Mouse (Mus musculus) forebrain, embryonic 16.5 days (tissue): ENCODE measurements around the gene Prdm11. TPM values are rescaled to one million over a fixed set of nuclear protein-coding genes. Genes with fewer than 3 reads are reported as not detected.

Source experiments
- ATAC-seq: fragments of 200-750 bp; cut with Nextera tagmentation; 2 replicates; pipeline ENCODE4 v1.8.0; 2017; ENCODE audit warnings: mild to moderate bottlenecking, moderate library complexity
- H3K27ac ChIP-seq: fragments of 300-500 bp; sonication (generic); 2 replicates; pipeline ENCODE4 v1.5.1; 2014; ENCODE audit warnings: low read length, control low read depth
- H3K27me3 ChIP-seq: fragments of 300-500 bp; sonication (generic); replicated peaks from 2 replicates; pipeline ENCODE4 v1.6.1; 2014; ENCODE audit warnings: low read length; ENCODE audit not compliant: control insufficient read depth, insufficient read depth
- H3K36me3 ChIP-seq: fragments of 300-500 bp; sonication (generic); 2 replicates; pipeline ENCODE4 v1.6.1; 2014; ENCODE audit not compliant: control insufficient read depth, insufficient read depth
- H3K4me1 ChIP-seq: fragments of 300-500 bp; sonication (generic); replicated peaks from 2 replicates; pipeline ENCODE4 v1.6.1; 2014; ENCODE audit warnings: low read length; ENCODE audit not compliant: control insufficient read depth, insufficient read depth
- H3K4me2 ChIP-seq: fragments of 300-500 bp; sonication (generic); 2 replicates; pipeline ENCODE4 v1.6.1; 2014; ENCODE audit warnings: mild to moderate bottlenecking, low read length, control low read depth
- H3K4me3 ChIP-seq: fragments of 300-500 bp; sonication (generic); replicated peaks from 2 replicates; pipeline ENCODE4 v1.5.1; 2014; ENCODE audit warnings: mild to moderate bottlenecking, low read length, control low read depth
- H3K9ac ChIP-seq: fragments of 300-500 bp; sonication (generic); replicated peaks from 2 replicates; pipeline ENCODE4 v1.6.1; 2014; ENCODE audit warnings: low read depth, low read length, control low read depth
- H3K9me3 ChIP-seq: fragments of 300-500 bp; sonication (generic); 2 replicates; pipeline ENCODE4 v1.6.1; 2016; ENCODE audit warnings: low read length; ENCODE audit not compliant: control insufficient read depth
- WGBS: fragments of 180-500 bp; shearing (Covaris S2); extraction: QIAGEN DNeasy Blood & Tissue Kit; methylation state at CpG from one replicate; pipeline ENCODE4 v1.1.7; 2014; 5-methylcytosine and 5-hydroxymethylcytosine counted together
- polyA plus RNA-seq: library from polyadenylated mRNA; unstranded; fragments of >200 nt; fragmentation: Nextera tagmentation; extraction: Ambion mirVana; gene quantifications from 2 replicates; pipeline ENCODE4 v1.2.1, GENCODE M21; 2015

Prdm11 gene
- polyA plus RNA-seq, 1 experiment from 2014 or later: 2.4 TPM

DNA sequence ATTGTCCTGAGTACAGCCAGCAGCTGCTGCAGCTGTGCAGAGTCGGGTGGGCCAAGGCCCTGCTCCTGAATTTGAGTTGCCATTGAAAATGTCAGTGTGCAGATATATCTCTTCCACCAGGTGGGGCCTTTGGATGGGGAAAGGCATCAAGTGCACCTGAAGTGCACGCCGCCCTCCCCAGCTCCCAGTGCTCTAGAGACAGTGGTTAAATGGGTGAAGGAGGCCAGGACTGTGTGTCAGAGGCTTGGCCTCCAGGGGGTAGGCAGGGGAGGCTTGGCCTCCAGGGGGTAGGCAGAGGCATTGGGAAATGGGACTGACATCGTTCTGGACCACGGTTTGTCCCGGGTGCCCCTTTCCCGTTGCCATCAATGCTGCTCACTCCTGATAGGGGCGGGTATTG lies 79.7 kb downstream of the Prdm11 start:
- Histone ChIP-seq H3K4me3 (no peak overlapping the region), H3K27me3 (no peaks in the 10 kb centered on the region), H3K4me2 (no peak overlapping the region), H3K9ac (no peak overlapping the region), H3K9me3 (no peaks in the 10 kb centered on the region), H3K27ac (no peak overlapping the region), H3K36me3 (no peaks in the 10 kb centered on the region), H3K4me1 (peaks cover 6% of the 10 kb centered on the region)
- WGBS: 56% methylated on average over 8 of the region's 8 CpGs
- ATAC-seq: no peak

- Histone ChIP-seq H3K27ac (no peak overlapping the region), H3K27me3 (no peaks in the 10 kb centered on the region), H3K9ac (no peak overlapping the region), H3K4me1 (peaks cover 6% of the 10 kb centered on the region), H3K36me3 (no peaks in the 10 kb centered on the region), H3K4me2 (no peak overlapping the region), H3K4me3 (no peak overlapping the region), H3K9me3 (no peaks in the 10 kb centered on the region)
- ATAC-seq: no peak
- WGBS: 95% methylated on average over 1 of the region's 1 CpGs
Observed at GRCm38 (mm10) chr2:92964345-92964744, 81.6 kb downstream of the Prdm11 start.

GRCm38 (mm10) chr2:92958640-92959039 lies 87.3 kb downstream of the Prdm11 start:
- Histone ChIP-seq H3K4me1 (no peaks in the 10 kb centered on the region), H3K27ac (no peak overlapping the region), H3K9ac (no peak overlapping the region), H3K4me2 (no peak overlapping the region), H3K4me3 (no peak overlapping the region), H3K36me3 (no peaks in the 10 kb centered on the region), H3K27me3 (no peaks in the 10 kb centered on the region), H3K9me3 (no peaks in the 10 kb centered on the region)
- ATAC-seq: no peak
- WGBS: 44% methylated on average over 4 of the region's 4 CpGs

- Histone ChIP-seq H3K27me3 (no peaks in the 10 kb centered on the region), H3K9me3 (no peaks in the 10 kb centered on the region), H3K4me3 (no peak overlapping the region), H3K4me1 (no peaks in the 10 kb centered on the region), H3K36me3 (no peaks in the 10 kb centered on the region), H3K4me2 (no peak overlapping the region), H3K27ac (no peak overlapping the region), H3K9ac (no peak overlapping the region)
- no peak for ATAC-seq
- WGBS: 90% methylated on average over 2 of the region's 2 CpGs
Observed at GRCm38 (mm10) chr2:92956943-92957342, 89.0 kb downstream of the Prdm11 start.

GRCm38 (mm10) chr2:92954404-92955114 lies 91.4 kb downstream of the Prdm11 start:
- ATAC-seq: no peak

DNA sequence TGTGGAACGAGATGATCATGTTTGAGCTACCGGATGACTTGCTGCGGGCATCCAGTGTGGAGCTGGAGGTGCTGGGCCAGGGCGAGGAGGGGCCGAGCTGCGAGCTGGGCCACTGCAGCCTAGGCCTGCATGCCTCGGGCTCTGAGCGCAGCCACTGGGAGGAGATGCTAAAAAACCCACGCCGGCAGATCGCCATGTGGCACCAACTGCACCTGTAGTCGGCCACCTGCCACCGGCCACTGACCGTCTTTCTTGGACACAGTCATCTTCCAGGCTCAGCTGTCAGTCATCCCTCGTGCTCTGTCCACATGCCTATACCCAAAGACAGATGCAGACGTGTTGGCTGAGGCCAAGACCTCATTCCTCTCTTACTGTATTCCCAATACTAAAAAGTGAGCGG lies 92.5 kb downstream of the Prdm11 start:
- ATAC-seq: no peak
- no peak overlapping the region for H3K4me2 ChIP-seq
- H3K4me3 ChIP-seq: no peak overlapping the region
- H3K9me3 ChIP-seq: no peaks in the 10 kb centered on the region
- WGBS: 90% methylated on average over 17 of the region's 17 CpGs
- no peak overlapping the region for H3K9ac ChIP-seq
- H3K27me3 ChIP-seq: no peaks in the 10 kb centered on the region
- no peaks in the 10 kb centered on the region for H3K36me3 ChIP-seq
- peaks cover under 1% of the 10 kb centered on the region; the same call in 1 of the 2 replicates for H3K4me1 ChIP-seq
- H3K27ac ChIP-seq: no peak overlapping the region

More at GRCm38 (mm10) chr2:92954404-92955114, 91.4 kb downstream of the Prdm11 start:
- WGBS: 29% methylated on average over 11 of the region's 11 CpGs
- H3K36me3 ChIP-seq: no peaks in the 10 kb centered on the region
- H3K4me1 ChIP-seq: no peaks in the 10 kb centered on the region
- no peaks in the 10 kb centered on the region for H3K27me3 ChIP-seq
- no peak overlapping the region for H3K9ac ChIP-seq
- H3K4me3 ChIP-seq: no peak overlapping the region
- H3K27ac ChIP-seq: no peak overlapping the region
- no peak overlapping the region for H3K4me2 ChIP-seq
- H3K9me3 ChIP-seq: no peaks in the 10 kb centered on the region

GRCm38 (mm10) chr2:92949518-92949917 lies 96.4 kb downstream of the Prdm11 start:
- Histone ChIP-seq H3K36me3 (no peaks in the 10 kb centered on the region), H3K4me1 (peaks cover 6% of the 10 kb centered on the region), H3K9me3 (no peaks in the 10 kb centered on the region), H3K4me3 (no peak overlapping the region), H3K9ac (no peak overlapping the region), H3K27ac (no peak overlapping the region), H3K4me2 (no peak overlapping the region), H3K27me3 (no peaks in the 10 kb centered on the region)
- ATAC-seq: no peak
- WGBS: 43% methylated on average over 1 of the region's 1 CpGs

- no peaks in the 10 kb centered on the region for H3K9me3 ChIP-seq
- H3K4me2 ChIP-seq: no peak overlapping the region
- H3K27me3 ChIP-seq: no peaks in the 10 kb centered on the region
- 55% methylated on average over 7 of the region's 7 CpGs for WGBS
- ATAC-seq: no peak
- no peak overlapping the region for H3K4me3 ChIP-seq
- H3K9ac ChIP-seq: no peak overlapping the region
- H3K4me1 ChIP-seq: peaks cover 6% of the 10 kb centered on the region
- H3K36me3 ChIP-seq: no peaks in the 10 kb centered on the region
- H3K27ac ChIP-seq: no peak overlapping the region
Observed at GRCm38 (mm10) chr2:92948699-92949300, 97.2 kb downstream of the Prdm11 start.

DNA sequence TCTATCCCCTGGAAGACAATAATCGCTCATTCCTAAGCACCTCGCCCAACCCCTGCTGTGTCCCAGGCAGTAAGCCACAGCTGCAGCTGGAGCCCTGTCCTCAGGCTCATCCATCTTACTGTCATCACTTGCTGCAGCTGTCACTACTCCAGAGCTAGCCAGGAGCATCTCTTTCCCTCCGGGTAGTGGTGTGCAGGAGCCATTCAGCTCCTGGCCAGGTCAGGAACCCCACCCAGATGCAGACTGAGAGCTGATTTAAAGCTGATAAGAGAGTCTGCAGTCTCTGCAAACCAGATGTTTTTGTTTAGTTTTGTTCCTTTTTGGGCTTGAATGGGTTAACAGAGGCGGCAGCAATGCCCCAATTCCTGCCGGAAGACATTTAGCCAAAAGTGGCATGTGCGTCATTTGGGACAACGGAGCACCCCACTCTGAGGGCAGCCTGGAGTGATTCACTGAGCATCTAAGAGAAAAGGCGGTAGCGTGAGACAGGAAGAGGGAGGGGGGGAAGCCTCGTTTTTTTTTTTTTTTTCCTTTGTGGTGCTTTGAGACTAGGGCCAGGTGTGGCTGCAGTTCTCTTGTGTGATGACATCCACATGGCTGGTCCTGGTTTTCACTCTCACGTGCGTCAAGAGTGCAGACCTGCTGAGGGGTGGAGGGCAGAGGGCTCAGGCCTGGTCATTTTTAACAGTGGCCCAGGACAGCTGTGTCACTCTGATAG lies 97.8 kb downstream of the Prdm11 start:
- H3K4me2 ChIP-seq: no peak overlapping the region
- WGBS: 13% methylated on average over 12 of the region's 12 CpGs
- no peaks in the 10 kb centered on the region for H3K36me3 ChIP-seq
- H3K9me3 ChIP-seq: no peaks in the 10 kb centered on the region
- ATAC-seq: no peak
- H3K9ac ChIP-seq: no peak overlapping the region
- no peaks in the 10 kb centered on the region for H3K27me3 ChIP-seq
- peaks cover 6% of the 10 kb centered on the region for H3K4me1 ChIP-seq
- no peak overlapping the region for H3K27ac ChIP-seq
- no peak overlapping the region for H3K4me3 ChIP-seq
